Comparison of ENCODE assay signal across 12 mouse cellular contexts in genomic region chr9:122290192-122290591, GRCm38 (mm10).
"Had no signal": no experiment of that assay in that cellular context is flagged by ENCODE, and none has a peak within 500 bp of the region (broad histone marks: within the 10 kb centered on the region; RNA-seq: fewer than 3 reads in every experiment).

No protein-coding gene starts in this region.

- DNase-seq: kidney, postnatal 36 days; left cerebral cortex, postnatal 4 days; lung, adult 18-20 months; right cerebral cortex, adult 18-20 months; right cerebral cortex, postnatal 25 days; thymus, postnatal 4 days had no signal

- H3K27ac ChIP-seq: kidney, postnatal 0 days; limb, embryonic 13.5 days; liver, embryonic 14.5 days; midbrain, embryonic 13.5 days; neural tube, embryonic 15.5 days had no signal

- H3K36me3 ChIP-seq: limb, embryonic 13.5 days; midbrain, embryonic 13.5 days; neural tube, embryonic 15.5 days had no signal

- H3K27me3 ChIP-seq: limb, embryonic 13.5 days; midbrain, embryonic 13.5 days; neural tube, embryonic 15.5 days had no signal

- H3K9me3 ChIP-seq: limb, embryonic 13.5 days; midbrain, embryonic 13.5 days; neural tube, embryonic 15.5 days had no signal

- H3K4me3 ChIP-seq: limb, embryonic 13.5 days; midbrain, embryonic 13.5 days; myocyte; neural tube, embryonic 15.5 days had no signal
